Mouse (Mus musculus): ENCODE measurements around the gene Gm4737. TPM values are rescaled to one million over a fixed set of nuclear protein-coding genes. Genes with fewer than 3 reads are reported as not detected.
"Not testable (repeated sequence)": the region's sequence is repeated elsewhere in the genome, so short reads cannot be mapped to it uniquely, and the experiment has no call there.

Gene Gm4737
- total RNA-seq (2021): 10 to 100 TPM; 12.4 to 14.2 TPM

- DNase-seq; intact Hi-C loops (cut with DNase I): not testable (repeated sequence)
These were observed at the start of gene Gm4737 for GRCm38 (mm10) chr16:46154832-46155231. Gm4737 (minus strand) TSS chr16:46155077.

DNA sequence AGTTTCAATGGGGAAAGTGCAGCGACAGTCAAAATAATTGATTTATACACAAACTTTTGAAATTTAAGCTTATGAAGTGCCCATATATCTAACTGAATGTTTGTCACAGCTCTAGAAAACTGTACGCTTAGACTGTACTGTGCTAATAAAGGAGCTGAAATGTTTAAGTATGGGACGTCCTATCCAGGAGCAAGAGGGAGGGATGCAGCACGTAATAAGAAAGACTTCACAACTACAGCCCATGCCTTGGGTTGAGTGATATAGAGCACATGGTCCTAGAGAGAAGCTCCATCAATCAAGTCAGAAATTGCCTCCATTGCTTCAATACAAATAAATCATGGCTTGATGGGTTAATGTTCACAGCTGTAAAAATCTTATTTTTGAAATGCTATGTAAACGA is 40.9 kb upstream of the Gm4737 start:
- DNase-seq: no peak
- intact Hi-C loops (cut with DNase I): no loop called here

- intact Hi-C loops (cut with DNase I): no loop called here
- no peak for DNase-seq
These were observed 28.2 kb upstream of the Gm4737 start for GRCm38 (mm10) chr16:46183096-46183495.

GRCm38 (mm10) chr16:46178121-46178801 is 23.4 kb upstream of the Gm4737 start:
- no peak for DNase-seq
- intact Hi-C loops (cut with DNase I): no loop called here

GRCm38 (mm10) chr16:46173039-46173438 is 18.2 kb upstream of the Gm4737 start:
- intact Hi-C loops (cut with DNase I): no loop called here

DNA sequence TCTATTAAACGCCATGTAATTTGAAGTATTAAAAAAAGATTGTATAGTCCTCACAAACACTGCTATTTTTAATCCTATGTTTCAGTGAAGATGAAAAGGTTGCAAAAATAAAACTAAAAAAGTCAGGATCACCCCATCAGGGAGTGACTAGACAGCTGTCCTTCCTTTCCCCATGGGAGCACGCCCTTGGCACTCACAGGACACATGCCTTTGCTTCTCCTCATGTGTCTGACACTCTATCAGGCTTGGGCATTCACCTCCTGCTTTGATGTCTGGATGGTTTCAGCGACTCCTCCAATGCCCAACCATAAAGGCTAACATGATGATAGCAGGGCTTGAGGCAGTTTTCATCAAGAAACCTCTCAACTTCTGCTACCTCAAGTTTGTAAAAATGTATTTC is 12.1 kb upstream of the Gm4737 start:
- DNase-seq: no peak
- intact Hi-C loops (cut with DNase I): no loop called here

More at GRCm38 (mm10) chr16:46173039-46173438, 18.2 kb upstream of the Gm4737 start:
- DNase-seq: no peak

- DNase-seq: peak; percentile 39 to 40
- intact Hi-C loops (cut with DNase I): no loop called here
These were observed 10.4 kb upstream of the Gm4737 start for GRCm38 (mm10) chr16:46165305-46165704.

DNA sequence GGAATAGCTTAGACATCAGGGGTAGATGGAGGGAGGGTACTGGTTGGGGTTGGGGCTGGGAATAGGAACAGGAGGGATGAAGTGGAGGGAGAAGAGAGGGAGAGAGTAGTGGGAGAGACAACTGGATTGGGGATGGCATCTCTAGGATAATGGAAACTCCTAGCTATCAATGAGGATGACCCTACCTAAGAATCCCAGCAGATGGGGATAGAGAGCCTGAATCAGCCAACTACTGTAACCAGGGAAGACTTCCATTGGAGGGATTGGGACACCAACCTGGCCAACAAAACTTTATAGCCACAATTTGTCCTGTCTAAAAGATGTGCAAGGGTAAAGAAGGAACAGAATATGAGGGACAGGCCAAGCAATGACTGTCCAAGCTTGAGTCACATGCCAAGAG is 3.7 kb downstream of the Gm4737 start:
- peak in 1 of 2 experiments; percentile 19 for DNase-seq
- intact Hi-C loops (cut with DNase I): no loop called here

DNA sequence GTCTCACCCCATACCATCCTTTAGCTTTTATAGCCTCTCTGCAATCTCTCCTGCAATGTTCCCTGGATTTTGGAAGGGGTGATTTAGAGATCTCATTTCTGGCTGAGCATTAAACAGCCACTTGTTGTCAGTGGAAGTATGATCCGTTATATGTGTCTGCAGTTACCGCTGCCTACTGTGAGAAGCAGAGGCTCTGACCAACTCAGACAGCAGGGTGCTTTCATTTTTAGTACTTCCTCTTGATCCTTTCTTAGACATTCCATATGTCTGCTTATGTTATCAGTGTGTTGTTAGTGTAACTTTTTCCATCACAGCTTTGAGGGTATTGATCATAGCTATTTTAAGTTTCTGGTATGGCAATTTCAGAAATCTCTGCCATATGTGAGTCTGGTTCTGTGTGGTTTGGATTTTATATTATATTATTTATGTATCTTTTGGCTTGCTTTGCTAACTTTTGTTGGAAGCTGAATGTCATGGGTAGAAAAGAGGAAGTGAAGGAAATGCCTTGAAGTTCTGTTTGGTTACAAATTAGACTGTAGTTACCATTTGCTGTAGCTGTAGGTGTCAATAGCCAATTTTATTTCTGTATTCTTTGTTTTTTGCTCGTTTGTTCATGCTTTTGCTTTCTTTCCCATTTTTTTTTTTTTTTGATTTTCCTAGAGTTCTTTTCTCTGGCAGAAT is 6.1 kb downstream of the Gm4737 start:
- intact Hi-C loops (cut with DNase I): no loop called here
- no peak for DNase-seq

GRCm38 (mm10) chr16:46146962-46147361 is 7.9 kb downstream of the Gm4737 start:
- DNase-seq: no peak
- intact Hi-C loops (cut with DNase I): no loop called here

GRCm38 (mm10) chr16:46122238-46122637 is 32.6 kb downstream of the Gm4737 start:
- intact Hi-C loops (cut with DNase I): loop anchor here (10.0 kb wide), 3 partner anchors 373 to 1763 kb away; partner anchors contain the start of gene Nectin3
- DNase-seq: no peak

DNA sequence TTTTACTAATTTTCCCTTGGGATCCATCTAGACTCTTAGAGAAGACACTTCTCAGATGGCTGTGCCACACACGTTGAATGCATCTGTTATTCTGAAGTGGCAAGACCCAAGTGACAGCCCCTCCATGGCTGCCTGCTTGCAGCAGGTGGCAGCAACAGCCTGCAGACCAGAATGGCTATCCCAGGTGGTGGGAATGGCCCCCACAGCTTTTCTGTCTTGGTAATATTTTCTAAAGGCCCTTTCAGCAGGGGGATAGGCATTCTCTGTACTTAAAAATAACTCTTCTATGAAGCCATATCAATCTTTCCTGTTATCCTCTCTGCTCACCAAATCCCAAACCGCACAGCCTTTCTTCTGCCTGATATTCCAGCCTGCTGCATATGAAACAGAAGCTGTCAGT is 33.5 kb downstream of the Gm4737 start:
- peak; percentile 29 to 45 for DNase-seq
- intact Hi-C loops (cut with DNase I): loop anchor here (10.0 kb wide), 3 partner anchors 373 to 1763 kb away; partner anchors contain the start of gene Nectin3

- intact Hi-C loops (cut with DNase I): loop anchor here (10.0 kb wide), 3 partner anchors 374 to 1764 kb away; partner anchors contain the start of gene Nectin3
- no peak for DNase-seq
These were observed 34.3 kb downstream of the Gm4737 start for GRCm38 (mm10) chr16:46120607-46121006.

DNA sequence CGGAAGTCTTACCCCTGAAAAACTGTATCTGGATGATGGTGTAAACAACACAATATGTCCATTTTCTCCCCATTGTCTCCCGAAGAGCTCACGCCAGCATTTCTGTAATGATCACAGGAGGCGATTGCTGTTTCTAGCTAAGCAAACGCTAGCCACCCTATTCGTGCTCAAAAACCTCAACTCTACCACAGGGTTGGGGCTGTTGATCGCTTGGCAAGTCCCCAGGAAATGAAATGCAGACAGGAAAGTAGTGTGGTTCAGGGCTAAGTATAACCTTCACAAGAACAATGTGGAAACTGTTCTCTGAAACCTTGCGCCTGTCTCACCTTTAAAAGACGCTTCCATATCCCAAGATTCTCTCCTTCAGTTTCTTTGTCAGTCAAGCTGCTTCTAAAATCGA is 34.9 kb downstream of the Gm4737 start, which contains the start of gene Cd96:
Gene Cd96 (minus strand): TSS at position 232 of the 400 bp plus-strand sequence.
- DNase-seq: peak in 1 of 2 experiments; percentile 9
- intact Hi-C loops (cut with DNase I): loop anchor here (10.0 kb wide), 3 partner anchors 375 to 1765 kb away; partner anchors contain the start of gene Nectin3

DNA sequence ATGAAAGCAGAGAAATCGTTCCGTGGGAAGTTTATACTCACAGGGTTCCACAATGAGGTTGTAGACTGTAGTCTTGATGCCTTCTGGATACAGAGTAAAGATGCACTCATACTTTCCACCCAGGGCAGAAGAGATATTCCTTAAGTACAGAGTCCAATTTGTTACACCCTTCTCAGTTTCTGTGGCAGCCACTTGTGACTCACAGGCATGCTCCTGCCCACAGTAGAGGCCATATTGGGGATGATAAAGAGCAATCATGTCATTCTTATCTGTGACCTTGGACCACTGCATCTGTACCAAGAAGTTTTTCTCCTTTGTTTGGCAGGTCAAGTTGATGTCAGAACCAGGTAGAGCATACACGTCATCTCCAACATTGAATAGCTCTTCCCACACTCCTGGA is 37.2 kb downstream of the Gm4737 start:
- intact Hi-C loops (cut with DNase I): no loop called here
- no peak for DNase-seq

- intact Hi-C loops (cut with DNase I): no loop called here
- DNase-seq: no peak
These were observed 40.1 kb downstream of the Gm4737 start for GRCm38 (mm10) chr16:46114727-46115126.

DNA sequence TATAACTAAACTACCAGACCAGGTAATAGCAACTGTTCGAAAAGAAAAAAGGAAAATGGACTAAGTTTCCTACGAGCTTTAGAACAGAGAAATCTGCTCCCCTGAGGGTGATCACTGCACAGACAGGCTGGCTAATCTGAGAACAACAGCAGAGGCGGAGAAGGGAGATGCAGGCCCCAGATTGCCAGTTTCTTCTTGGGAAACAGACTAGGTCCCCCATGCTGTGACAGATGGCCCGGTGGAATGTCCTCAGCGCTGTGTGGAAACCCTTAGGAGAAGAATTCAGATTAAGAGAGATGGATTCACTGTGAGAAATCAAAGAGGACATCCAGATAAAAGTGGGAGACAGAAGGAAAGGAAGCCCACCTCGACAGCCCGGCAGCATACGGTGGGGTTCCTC is 45.3 kb downstream of the Gm4737 start:
- DNase-seq: no peak
- intact Hi-C loops (cut with DNase I): no loop called here

DNA sequence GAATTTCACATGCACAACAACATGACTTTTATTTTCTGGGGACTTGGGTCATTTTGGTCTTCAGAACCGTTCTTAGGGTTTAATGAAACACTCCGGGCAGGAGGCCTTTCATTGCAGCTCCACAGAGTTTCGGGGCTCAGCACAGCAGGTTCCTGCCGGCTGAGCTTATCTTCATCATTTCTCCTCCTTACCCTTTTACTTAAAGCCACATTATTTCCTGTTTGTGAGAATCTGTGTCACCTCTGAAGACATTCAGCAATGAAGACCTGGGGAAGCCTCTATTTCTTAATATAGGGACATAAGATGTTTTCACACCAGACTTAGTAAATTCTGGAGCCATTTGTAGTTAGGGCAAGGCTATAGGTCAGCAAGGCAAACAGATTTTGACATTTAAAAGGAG is 47.4 kb downstream of the Gm4737 start:
- DNase-seq: no peak
- intact Hi-C loops (cut with DNase I): no loop called here

DNA sequence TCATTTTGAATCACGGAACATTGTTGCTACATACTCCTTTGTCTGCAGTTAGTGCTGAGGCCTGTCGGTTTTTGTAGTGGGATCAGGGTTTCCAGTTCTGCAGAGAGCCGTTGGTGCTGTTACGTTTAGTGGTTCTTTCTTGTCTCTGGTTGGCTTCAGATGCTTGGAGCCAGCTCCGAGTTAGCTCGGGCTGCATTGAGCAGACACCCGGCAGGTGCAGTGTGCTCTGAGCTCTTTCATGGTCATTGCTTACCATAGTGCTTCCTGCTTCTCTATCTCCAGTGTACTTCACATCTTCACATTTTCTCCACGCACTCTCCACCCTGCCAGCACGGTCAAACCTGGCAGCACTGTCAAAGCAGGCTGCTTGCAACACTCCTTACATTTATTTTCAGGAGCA is 50.4 kb downstream of the Gm4737 start:
- DNase-seq: no peak
- intact Hi-C loops (cut with DNase I): no loop called here

All from heart, postnatal 10 days (tissue).